Mouse (Mus musculus): ENCODE data around the gene Rlbp1.

Rlbp1 gene

DNA sequence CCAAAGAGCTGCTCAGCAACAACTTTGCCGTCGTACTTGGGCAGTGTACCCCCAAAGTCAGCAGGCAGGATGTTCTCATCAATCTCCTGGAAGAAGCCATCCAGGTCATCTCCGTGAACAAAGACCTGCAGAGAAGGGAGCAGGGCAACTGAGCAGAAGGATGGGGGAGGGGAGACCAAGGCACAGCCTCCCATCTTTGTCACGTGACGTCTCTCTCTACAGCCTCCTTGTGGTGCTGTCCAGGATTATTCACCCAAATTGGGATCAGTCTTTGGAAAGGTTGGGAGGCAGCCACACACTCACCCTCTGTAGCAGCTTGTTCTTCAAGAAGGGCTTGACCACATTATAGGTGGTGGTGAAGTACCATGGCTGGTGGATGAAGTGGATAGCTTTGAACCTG is 11.3 kb downstream of the Rlbp1 start:
- no peak for DNase-seq

- DNase-seq, result no peak
Measured at GRCm38 (mm10) chr7:79374017-79374416, 12.8 kb downstream of the Rlbp1 start.

GRCm38 (mm10) chr7:79371321-79371879 is 15.4 kb downstream of the Rlbp1 start:
- DNase-seq, result peak; percentile 61 to 70

- no peak for DNase-seq
Measured at GRCm38 (mm10) chr7:79369416-79369815, 17.4 kb downstream of the Rlbp1 start.

- no peak for DNase-seq
Measured at GRCm38 (mm10) chr7:79368664-79369063, 18.2 kb downstream of the Rlbp1 start.

DNA sequence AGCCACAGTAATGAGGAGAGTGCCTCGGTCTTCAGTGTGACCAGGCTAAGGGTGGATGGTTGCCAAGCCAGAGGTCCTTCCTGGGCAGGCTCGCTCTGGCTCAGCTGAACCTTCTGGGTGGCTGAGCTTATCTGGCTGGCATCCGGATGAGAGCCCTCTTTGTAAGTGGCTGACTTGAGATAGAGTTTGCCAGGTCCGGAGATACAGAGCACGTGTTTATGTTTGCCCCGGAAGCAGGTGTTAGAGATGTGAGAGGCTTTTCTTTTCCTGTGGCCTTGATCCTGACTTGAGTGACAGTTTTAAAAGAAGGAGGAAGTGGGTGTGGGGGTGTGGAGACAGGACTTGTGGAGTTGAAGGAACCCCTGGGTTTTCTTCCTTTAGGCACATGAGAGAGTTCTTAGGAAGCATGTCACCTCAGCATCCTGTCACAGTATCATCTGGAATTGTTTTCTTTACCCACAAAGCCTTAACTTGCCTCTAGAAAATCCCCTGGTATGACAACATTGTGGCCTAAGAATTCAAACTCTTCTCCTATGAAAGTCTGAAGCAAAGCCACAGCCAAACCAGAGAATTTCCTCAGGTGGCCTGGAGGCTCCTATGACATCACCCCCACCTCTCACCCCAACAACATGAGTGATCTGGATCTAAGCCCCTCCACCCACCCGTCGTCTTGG is 23.3 kb downstream of the Rlbp1 start:
- peak; percentile 46 to 82 for DNase-seq

GRCm38 (mm10) chr7:79362830-79363229 is 24.0 kb downstream of the Rlbp1 start:
- DNase-seq, result no peak

- peak in 1 of 2 experiments; percentile 31 for DNase-seq
Measured at GRCm38 (mm10) chr7:79362208-79362607, 24.6 kb downstream of the Rlbp1 start.

- no peak for DNase-seq
Measured at GRCm38 (mm10) chr7:79360056-79360455, 26.8 kb downstream of the Rlbp1 start.

DNA sequence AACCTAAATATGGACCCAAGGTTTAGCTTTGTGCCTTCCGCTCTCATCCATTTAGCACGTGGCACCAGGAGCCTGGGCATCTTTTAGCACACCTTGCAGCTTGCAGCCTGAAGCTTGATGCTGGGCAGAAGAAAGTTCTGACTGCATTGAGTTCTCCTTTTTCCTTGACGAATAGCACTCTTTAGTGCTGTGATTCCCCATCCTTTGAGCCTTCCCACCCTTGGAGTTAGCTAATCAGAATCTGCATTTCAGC is 27.7 kb downstream of the Rlbp1 start:
- no peak for DNase-seq

DNA sequence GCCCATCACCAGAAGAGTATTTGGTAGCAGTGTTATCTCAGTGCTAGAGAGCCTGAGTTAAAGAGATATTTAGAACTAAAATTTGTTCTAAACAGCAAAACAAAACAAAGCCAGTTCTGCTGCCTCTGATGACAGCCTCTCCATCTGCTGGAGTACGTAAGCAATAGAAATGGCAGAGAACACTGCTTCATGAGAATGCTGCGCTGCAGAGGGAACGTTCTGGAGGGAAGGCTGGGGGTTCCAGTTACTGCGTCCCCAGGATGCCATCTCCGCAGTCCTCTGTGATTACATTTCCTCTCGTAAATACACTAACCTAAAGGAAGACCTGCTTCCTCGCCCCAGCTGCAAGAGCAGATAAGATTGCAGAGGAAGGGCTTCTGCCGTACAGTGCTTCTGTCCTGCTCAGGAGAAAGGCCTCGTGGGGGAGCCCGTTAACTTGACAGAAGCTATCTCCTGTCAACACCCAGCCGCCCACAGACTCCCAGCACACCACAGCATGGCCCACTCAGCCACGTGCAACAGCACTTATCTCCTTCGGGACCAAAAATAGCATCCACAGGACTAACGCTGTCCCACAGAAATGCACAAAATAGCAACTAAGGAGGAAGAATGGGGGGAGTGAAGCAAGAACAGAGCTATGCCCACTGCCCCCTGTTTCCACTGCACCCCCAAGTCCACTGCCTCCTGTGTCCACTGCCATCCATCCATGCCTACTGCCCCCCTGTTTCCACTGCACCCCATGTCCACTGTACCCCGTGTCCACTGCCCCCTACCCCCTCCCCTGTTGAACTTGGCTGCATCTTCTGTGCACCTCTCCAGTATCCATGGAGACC is 28.3 kb downstream of the Rlbp1 start:
- peak; percentile 63 to 70 for DNase-seq

- DNase-seq, result peak in 1 of 2 experiments; percentile 46
Measured at GRCm38 (mm10) chr7:79349738-79350386, 37.0 kb downstream of the Rlbp1 start.

- DNase-seq, result no peak
Measured at GRCm38 (mm10) chr7:79348816-79349215, 38.0 kb downstream of the Rlbp1 start.

DNA sequence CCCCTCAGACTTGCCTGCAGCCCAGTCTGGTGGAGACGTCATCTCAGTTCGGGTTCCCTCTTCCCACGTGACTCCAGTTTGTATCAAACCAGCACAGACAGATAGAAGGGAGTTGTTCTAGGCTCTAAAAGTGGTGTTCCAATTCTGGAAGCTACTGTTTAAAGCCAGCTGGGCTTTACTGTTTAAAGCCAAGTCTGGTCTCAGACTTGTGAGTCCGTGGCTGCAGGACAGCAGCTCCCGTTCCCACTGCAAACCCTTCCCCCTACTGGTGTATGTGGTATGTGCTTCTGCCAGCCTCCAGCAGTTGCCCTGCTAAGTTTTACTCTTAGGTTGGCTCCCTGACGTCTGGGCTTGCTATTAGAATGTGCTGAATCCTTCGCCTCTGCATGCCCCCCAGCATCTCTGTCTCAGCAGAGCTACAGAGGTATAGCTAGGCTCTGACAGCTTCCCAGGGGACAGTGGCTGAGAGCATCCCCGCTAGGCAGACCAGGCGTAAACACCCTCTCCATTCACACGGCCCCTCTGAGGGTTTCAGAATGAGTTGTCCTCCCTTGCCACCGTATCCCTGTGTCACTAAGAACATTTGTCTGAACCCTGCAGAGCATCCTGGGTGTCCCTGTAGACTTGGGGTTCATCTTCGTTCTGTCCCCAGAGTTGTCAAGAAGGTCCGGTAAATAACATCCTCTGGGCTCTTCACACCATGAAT is 39.6 kb downstream of the Rlbp1 start:
- no peak for DNase-seq

GRCm38 (mm10) chr7:79346555-79347075 is 40.2 kb downstream of the Rlbp1 start:
- no peak for DNase-seq

DNA sequence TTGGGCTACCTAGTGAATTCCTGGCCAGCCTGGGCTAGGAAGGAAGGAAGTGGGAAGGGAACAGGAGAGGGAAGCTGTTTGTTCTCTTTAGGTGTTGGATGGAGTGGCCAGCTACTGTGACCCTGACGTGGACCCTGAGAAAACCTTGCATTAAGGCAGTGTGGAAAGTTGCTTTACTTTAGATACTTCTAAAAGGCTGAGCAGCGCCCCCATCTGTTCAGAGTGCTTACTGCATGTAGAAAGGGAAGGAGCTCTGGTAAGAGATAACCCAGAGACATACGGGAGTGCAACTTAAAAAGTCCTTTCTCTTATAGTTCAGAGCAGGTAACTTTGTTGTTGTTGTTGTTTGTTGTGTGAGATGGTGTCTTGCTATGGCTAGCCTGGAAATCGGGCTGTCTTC is 40.9 kb downstream of the Rlbp1 start:
- DNase-seq, result no peak

DNA sequence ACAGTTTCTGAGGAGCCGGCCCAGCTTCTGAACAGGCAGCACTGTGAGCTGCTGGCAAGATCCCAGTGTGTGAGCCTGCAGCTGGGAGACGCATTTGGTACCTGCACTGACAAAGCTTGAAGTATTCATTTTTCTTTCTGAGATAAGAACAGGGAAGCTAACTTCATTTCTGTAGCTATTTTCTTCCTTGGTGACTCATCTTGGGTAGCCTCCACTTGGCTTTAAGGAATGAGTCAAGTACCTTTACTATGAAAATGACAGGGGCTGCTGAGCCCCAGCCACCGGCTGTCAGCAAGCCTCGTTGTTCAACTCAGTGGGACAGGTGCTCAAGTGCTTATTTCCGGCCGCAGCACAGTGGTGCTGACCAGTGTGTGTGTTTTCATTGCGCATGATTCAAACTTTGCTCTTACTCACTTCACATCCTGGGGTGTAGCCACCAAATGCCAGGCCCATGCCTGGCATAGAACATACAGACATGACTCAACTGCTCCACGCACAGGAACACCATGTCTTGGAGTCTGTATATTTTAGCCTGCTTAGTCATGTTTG is 50.4 kb downstream of the Rlbp1 start:
- no peak for DNase-seq

DNA sequence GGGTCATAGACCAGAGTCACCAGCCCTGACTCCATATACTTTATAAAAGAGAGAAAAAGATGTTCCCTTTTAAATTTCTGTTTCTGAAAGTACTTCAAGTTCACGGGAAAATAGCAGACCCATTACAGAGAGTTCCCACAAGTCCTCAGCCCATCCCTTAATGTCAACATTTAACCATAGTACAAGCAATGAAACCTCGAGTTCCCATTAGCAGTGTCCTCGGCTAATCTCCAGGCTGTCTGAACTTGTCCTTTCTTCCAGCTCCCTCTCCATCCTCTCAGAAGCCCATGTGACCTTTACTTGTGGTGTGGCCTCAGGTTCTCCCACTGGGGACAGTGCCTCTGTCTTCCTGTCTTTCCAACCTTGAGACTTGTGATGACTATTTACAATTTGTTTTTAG is 53.4 kb downstream of the Rlbp1 start:
- DNase-seq, result no peak

GRCm38 (mm10) chr7:79331197-79331596 is 55.7 kb downstream of the Rlbp1 start:
- DNase-seq, result no peak

- DNase-seq, result no peak
Measured at GRCm38 (mm10) chr7:79328769-79329168, 58.1 kb downstream of the Rlbp1 start.
